Mouse (Mus musculus): ENCODE measurements around the gene Foxc1.

The Foxc1 gene

GRCm38 (mm10) chr13:31805831-31806427 lies 504 bp upstream of the Foxc1 start:
- no peak for DNase-seq (ENCODE audit: extremely low spot score, low read depth, low spot score)

GRCm38 (mm10) chr13:31806890-31807735 lies 680 bp downstream of the Foxc1 start:
- DNase-seq (ENCODE audit: extremely low spot score, low read depth, low spot score), result no peak

- DNase-seq (ENCODE audit: extremely low spot score, low read depth, low spot score), result no peak
These were observed 1.3 kb downstream of the Foxc1 start for GRCm38 (mm10) chr13:31807736-31808115.

- no peak for DNase-seq (ENCODE audit: extremely low spot score, low read depth, low spot score)
These were observed 1.8 kb downstream of the Foxc1 start for GRCm38 (mm10) chr13:31808116-31808803.

GRCm38 (mm10) chr13:31808804-31809420 lies 2.5 kb downstream of the Foxc1 start:
- DNase-seq (ENCODE audit: extremely low spot score, low read depth, low spot score), result no peak

- no peak for DNase-seq (ENCODE audit: extremely low spot score, low read depth, low spot score)
These were observed 3.3 kb downstream of the Foxc1 start for GRCm38 (mm10) chr13:31809701-31810100.

GRCm38 (mm10) chr13:31810375-31810692 lies 3.9 kb downstream of the Foxc1 start:
- no peak for DNase-seq (ENCODE audit: extremely low spot score, low read depth, low spot score)

GRCm38 (mm10) chr13:31810693-31811541 lies 4.5 kb downstream of the Foxc1 start:
- DNase-seq (ENCODE audit: extremely low spot score, low read depth, low spot score), result no peak

DNA sequence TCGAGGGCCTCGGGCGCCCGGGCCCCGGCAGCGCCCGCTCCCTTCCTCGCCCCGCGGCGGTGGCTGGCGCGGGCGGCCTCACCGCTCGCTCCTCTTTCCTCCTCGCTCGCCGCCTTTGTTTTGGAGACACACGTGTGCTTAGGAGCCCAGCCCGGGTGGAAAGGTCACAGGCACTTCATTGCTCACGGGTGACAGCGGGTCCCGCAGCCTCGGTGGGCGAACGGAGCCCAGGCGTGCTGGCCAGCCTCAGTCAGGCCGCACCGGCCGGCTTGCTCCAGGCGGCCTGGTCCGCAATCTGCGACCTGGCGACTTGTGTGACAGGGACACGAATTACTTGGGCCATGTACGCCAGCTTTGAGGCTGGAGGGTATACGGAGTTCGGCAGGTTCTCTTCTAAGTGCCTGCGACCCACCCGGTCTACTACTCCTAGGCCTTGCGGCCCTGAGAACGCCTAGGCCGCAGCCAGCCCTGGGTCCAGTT lies 5.1 kb downstream of the Foxc1 start:
- DNase-seq (ENCODE audit: extremely low spot score, low read depth, low spot score), result no peak

DNA sequence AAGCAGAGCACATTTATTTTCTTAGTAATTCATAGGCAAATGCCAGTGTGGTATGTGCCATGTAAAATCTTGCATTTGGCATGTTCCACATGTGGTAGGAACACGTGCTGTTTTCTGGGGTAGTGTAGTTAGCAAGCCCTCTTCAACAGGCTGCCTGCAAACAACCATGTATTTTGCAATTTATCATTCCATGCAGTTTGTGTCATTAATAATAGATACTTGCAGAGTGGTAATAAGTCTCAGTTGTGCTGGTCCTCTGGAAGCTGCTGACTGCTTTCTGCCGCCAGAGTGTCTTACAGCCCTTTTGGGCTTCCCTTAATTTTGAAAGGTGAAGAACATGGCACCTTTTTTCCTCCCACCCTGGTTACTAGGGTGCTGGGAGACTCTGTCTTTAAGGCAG lies 6.3 kb downstream of the Foxc1 start:
- no peak for DNase-seq (ENCODE audit: extremely low spot score, low read depth, low spot score)

DNA sequence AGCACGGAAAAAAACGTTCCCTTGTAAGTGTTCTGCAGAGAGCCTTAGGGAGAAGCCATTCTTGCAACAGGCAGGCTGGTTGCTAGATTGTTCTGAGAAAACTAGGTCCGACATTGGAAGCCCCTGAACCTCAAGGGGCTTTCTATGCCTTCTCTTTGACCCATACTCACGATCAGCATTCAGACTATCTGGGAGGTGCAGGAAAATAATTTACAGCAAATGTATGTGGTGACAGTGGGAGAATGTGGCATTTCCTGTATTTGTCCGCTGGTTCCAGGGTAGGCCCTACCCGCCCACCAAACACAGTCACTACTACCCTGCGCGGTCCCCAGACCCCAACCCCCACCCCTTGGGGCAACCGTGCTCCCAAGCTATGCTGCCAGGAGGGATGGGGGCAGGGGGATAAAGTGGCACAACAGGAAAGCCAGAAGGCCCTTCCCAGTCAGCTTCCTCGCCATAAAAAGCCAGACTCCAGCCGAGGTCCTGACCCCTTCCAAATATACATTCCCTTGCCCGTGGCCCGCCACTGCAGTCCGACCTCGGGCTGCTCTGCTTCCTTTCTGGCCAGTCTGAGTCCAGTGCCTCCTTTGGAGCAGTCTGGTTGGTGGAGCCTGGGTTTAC lies 9.1 kb downstream of the Foxc1 start:
- DNase-seq (ENCODE audit: extremely low spot score, low read depth, low spot score), result no peak

DNA sequence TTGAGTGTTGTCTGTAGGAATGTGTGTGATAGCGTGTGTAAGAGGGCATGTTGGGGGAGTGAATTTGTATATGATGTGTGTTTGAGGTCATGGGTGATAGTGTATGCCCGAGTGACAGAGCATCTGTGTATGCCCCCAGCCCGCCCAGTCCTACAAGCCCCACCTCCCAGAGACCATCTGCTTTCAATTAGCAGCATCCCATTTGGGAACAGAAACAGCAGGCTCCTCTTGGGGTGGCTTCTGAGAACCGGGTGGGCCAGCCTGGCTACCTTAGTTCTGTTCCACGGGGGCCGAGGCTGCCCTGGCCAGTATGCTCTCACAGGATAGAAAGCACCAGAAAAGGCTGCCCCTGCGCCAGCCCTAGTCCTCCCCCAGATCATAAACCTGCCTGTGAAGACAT lies 11.9 kb downstream of the Foxc1 start:
- DNase-seq (ENCODE audit: extremely low spot score, low read depth, low spot score), result no peak

DNA sequence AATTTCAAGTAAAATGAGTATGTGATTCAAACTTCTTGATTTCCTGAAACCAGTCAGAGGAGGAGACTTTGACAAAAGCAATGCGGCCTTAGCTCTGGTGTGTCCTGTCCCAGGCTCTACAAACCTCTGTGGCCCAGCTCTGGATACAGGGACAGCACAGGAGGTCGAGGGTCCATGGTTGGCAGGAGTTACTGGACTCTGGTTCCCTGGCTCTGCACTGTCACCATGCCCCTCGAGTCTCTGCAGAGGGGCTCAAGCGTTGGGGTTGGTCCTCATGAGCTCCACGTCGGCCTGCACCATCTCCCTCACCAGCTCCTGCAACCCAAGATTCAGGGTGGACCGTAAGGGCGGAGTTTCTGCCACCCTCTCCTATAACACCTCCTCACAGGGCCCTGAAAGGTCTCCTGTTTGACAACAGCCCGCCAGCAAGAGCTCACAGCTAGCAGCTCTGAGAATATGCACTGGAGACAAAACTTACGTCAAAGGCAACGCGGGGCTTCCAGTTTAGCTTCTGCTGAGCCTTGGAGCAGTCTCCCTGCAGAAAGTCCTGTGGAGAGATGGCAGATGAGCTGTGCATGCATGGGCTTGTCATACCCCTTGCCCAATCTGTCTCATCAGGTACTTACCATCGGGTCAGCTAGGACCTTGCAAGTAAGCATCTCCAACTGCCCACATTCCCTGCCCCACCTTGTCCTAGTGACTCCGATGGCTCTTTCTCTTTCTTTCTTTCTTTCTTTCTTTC lies 13.4 kb downstream of the Foxc1 start:
- no peak for DNase-seq (ENCODE audit: extremely low spot score, low read depth, low spot score)

DNA sequence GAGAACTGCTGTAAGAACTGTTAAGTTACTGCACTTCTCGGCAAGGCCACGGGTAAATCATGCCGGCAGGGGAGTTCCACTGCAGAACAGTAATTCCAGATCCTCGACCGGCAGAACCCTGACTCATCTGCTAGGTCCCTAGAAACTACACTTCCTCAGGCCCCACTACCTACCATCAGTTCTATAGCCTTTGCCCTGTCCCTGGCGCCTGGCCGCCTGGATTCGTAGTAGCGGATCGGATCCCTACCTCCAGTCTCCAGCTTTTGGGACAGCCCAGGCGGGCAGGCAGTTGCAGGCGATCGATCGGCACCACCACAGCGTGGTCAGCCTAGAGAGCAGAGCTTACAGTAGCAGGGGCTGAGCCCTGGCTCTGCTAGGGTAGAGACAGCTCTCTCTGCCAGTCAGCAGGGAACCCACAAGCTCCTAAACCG lies 14.2 kb downstream of the Foxc1 start:
- DNase-seq (ENCODE audit: extremely low spot score, low read depth, low spot score), result no peak

- no peak for DNase-seq (ENCODE audit: extremely low spot score, low read depth, low spot score)
These were observed 14.6 kb downstream of the Foxc1 start for GRCm38 (mm10) chr13:31821050-31821449.

- no peak for DNase-seq (ENCODE audit: extremely low spot score, low read depth, low spot score)
These were observed 16.9 kb downstream of the Foxc1 start for GRCm38 (mm10) chr13:31823316-31823715.

DNA sequence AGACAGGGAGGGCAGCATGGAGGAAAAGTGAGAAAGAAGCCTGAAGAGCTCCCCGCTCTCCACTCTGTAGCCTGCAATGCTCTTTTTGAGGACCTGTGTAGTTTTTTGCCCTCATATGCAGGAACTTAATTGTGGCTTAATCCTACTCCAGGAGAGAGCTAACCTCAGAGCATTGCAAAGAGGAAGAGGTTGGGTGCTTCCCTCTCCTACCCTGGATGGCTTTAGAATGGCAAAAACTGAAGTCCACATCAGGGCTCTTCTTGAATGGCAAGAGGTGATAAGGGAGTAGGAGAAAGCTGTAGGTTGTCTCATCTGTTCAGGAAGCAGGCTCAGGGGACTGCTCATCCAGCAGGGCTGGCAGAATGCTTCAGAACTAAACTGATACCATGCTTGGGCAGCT lies 18.7 kb downstream of the Foxc1 start:
- no peak for DNase-seq (ENCODE audit: extremely low spot score, low read depth, low spot score)

DNA sequence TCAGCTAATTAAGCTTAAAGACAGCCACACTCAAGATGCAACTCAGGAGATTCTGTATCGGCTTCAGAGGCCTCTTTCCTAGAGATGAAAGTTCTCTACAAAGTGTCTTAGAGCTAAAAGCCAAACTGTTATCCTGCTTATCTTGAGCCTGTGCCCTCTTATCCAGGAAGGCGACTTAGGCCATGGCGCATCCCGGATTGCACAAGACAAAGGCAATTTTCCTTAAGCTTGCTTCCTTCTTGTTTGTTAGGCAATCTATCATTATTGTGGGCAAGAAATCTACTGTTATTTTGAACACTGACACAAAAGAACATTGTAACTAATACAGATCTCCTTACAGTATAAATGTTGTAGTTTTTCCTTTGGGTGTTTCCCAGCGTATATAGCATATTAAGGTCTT lies 20.7 kb downstream of the Foxc1 start:
- no peak for DNase-seq (ENCODE audit: extremely low spot score, low read depth, low spot score)

DNA sequence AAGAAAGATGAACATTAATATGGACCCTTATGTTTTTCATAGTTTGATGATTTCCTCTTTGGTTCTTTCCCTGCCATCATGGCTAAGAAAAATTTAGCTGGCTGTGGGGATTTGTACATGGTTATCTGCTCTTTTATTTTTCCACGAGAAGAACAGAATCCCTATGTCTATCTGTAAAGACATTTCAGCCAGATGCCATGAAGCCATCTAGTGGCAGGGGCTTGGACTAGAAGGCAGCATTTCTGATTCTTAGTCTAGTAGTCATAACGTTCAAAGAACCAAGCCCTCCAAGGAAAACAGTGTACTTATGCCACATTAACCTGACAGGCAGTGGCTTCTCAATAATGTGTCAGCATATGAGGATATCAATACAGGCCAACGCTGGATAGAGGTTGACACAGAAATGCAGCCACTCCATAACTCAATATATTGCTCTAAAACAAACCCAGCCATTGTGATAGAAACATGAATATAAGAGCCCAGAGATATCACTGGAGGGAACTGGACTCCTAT lies 21.4 kb downstream of the Foxc1 start:
- DNase-seq (ENCODE audit: extremely low spot score, low read depth, low spot score), result no peak
